Mouse (Mus musculus): ENCODE data around the gene 1700008O03Rik. TPM values are rescaled to one million over a fixed set of nuclear protein-coding genes. Genes with fewer than 3 reads are reported as not detected.

Gene 1700008O03Rik
- total RNA-seq, 2 experiments from 2014 or later = 0.68 TPM; not detected in 1

DNA sequence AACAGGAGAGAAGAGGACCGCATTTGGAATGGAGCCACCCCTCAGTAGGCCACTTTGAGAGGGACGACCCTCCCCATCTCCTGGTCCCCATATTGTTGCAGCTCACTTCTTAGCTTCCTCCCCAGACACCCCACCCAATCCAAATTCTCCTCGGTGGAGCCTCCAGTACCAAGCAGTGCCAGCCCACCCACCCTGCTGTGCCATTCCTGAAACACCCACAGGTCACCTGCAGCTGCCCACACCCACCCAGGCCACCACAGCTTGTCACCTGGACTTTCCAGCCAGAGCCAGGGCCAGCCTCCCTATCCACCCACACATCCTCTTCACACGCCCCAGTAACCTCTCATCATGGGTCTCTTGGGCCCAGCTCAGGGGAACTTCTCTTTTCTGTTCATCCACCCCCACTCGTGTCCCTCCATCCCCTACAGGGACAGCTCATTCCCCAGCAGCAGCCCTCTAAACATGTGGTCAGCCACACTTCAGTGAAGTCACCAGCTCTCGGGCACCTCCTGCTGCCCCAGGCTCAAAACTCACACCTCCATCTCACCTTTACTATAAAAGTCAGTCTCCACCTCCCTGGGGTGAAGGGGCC, 73.8 kb downstream of the 1700008O03Rik start:
- DNase-seq = no peak
- intact Hi-C loops (cut with DNase I) = no loop called here

DNA sequence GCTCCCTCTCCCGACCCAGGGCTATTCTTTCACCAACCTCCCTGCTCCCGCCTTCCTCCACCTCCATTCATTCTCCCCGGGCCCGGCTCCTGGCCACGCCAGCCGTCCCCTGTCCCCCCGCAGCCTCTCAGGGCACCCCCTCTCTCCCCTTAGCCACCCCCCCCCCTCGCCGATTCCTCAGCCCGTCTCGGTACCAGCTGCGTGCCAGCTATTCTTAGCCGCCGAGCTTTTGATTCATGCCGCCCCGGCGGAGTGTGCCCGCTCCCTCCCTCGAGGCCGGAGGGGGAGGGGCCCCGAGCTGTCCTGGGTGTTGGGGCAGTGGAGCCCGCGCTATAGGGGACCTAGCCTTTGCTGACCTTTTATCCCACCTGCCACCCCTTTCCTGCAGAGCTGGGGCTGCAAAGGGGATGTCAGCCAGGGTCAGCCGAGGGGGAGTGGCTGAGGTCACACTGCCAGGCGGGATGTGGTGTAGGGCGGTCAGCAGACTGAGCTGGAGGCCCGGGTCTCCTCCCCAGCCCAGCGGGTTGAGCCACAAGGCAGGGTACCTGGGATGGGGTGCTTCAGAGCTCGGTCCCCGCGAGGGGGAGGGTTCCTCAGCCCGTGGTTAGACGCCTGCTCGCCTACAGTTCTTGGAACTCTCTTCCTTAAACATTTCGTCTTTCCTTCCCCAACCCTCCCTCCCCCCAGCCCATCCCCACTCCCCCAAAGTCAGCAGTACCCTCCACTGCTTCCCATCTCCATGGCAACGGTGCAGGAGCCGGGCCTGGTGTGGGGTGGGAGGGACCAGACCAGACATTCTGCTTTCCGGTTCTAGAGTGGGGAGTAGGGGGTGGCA, 74.5 kb downstream of the 1700008O03Rik start:
- peak in 1 of 2 experiments; percentile 27 for DNase-seq
- intact Hi-C loops (cut with DNase I) = no loop called here

DNA sequence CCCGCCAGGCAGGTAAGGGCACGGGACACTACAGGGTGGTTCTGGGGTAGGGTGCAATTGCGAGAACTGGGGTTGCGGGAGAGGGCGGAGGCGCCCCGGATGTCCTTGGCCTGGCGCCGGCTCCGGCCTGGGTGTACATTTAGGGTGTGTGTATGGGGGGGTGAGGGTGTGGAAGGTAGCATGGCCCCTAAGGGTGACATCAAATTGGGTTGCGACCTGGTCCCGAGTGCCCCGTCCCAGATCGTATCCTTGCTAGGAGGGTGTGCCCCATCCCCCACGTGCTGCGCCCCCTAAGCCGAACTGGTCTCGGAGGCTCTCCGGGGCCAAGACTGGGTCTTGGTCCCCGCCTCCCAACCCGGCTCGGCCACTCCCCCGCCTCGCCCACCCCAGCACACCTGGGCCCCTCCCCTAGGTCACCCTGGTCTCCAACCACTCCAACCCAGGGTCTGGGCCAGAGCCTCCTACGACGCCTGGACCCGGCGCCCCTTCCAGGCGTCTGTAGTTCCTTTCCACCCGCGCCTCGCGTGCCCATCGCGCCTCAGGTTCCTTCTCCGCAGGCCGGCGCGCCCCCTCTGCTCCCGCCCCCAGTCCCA, 75.2 kb downstream of the 1700008O03Rik start:
- intact Hi-C loops (cut with DNase I) = no loop called here
- DNase-seq = peak in 1 of 2 experiments; percentile 8

Other genes with a start within 250 kb of the 1700008O03Rik start
- not detected for gene Klk1b16, start 249.1 kb downstream of the 1700008O03Rik start, total RNA-seq (2021)
- gene Klk1b24, start 197.6 kb downstream of the 1700008O03Rik start, total RNA-seq (2021) = not detected
- not detected for gene Klk1b3, start 187.6 kb downstream of the 1700008O03Rik start, total RNA-seq (2021)
- gene Klk1b4, start 178.4 kb downstream of the 1700008O03Rik start, total RNA-seq (2021) = not detected
- not detected for gene Klk1b5, start 169.9 kb downstream of the 1700008O03Rik start, total RNA-seq (2021)
- gene Klk1, start 160.5 kb downstream of the 1700008O03Rik start, total RNA-seq (2021) = under 1 TPM in 1 of 2 experiments, not detected in 1; 0.33 TPM
- not detected for gene Gm36864, start 149.6 kb downstream of the 1700008O03Rik start, total RNA-seq (2021)
- gene 1700028J19Rik, start 139.1 kb downstream of the 1700008O03Rik start, total RNA-seq (2021) = under 1 TPM; 0.58 to 0.70 TPM
- gene 2410002F23Rik, start 139.1 kb downstream of the 1700008O03Rik start, total RNA-seq (2021) = 10 to 100 TPM; 11.2 to 19.7 TPM
- gene Acp4, start 128.4 kb downstream of the 1700008O03Rik start, total RNA-seq (2021) = not detected
- gene Gm15517, start 124.4 kb downstream of the 1700008O03Rik start, total RNA-seq (2021) = not detected
- under 1 TPM; 0.75 to 0.84 TPM for gene Clec11a, start 78.9 kb downstream of the 1700008O03Rik start, total RNA-seq (2021)
- 1 to 10 TPM in 1 of 2 experiments, under 1 TPM in 1; 1.00 to 1.5 TPM for gene Shank1, start 75.6 kb downstream of the 1700008O03Rik start, total RNA-seq (2021)
- gene Syt3, start 1.7 kb downstream of the 1700008O03Rik start, total RNA-seq (2021) = 1 to 10 TPM; 1.7 to 3.4 TPM
- 10 to 100 TPM; 20.5 to 21.6 TPM for gene Lrrc4b, start 43.2 kb upstream of the 1700008O03Rik start, total RNA-seq (2021)
- gene Aspdh, start 79.6 kb upstream of the 1700008O03Rik start, total RNA-seq (2021) = under 1 TPM; 0.65 to 0.75 TPM
- 100 to 1,000 TPM; 127 to 143 TPM for gene Josd2, start 82.2 kb upstream of the 1700008O03Rik start, total RNA-seq (2021)
- 10 to 100 TPM; 87.6 to 87.9 TPM for gene Emc10, start 110.7 kb upstream of the 1700008O03Rik start, total RNA-seq (2021)
- gene Fam71e1, start 110.8 kb upstream of the 1700008O03Rik start, total RNA-seq (2021) = 1 to 10 TPM; 3.1 to 3.2 TPM
- gene Mybpc2, start 138.8 kb upstream of the 1700008O03Rik start, total RNA-seq (2021) = 10 to 100 TPM; 16.5 to 20.1 TPM
- gene Spib, start 146.3 kb upstream of the 1700008O03Rik start, total RNA-seq (2021) = under 1 TPM; 0.31 to 0.51 TPM
- gene Pold1, start 163.0 kb upstream of the 1700008O03Rik start, total RNA-seq (2021) = 10 to 100 TPM; 11.9 to 14.0 TPM
- 10 to 100 TPM; 48.2 to 50.8 TPM for gene Nr1h2, start 168.1 kb upstream of the 1700008O03Rik start, total RNA-seq (2021)
- gene Napsa, start 186.6 kb upstream of the 1700008O03Rik start, total RNA-seq (2021) = under 1 TPM; 0.43 to 0.78 TPM
- gene Kcnc3, start 204.8 kb upstream of the 1700008O03Rik start, total RNA-seq (2021) = 1 to 10 TPM; 2.0 to 2.3 TPM